Mouse (Mus musculus) intestine, postnatal 0 days (tissue): ENCODE data around the gene Csrnp3. TPM values are rescaled to one million over a fixed set of nuclear protein-coding genes. Genes with fewer than 3 reads are reported as not detected.
"Not testable (repeated sequence)": the region's sequence is repeated elsewhere in the genome, so short reads cannot be mapped to it uniquely, and the experiment has no call there.

Experiments used
- ATAC-seq: fragments of 200-750 bp; cut with Nextera tagmentation; 2 replicates; pipeline ENCODE4 v1.8.0; 2017; ENCODE audit warnings: mild to moderate bottlenecking, moderate TSS enrichment, moderate library complexity
- H3K27ac ChIP-seq: fragments of 300-500 bp; sonication (generic); 2 replicates; pipeline ENCODE4 v1.5.1; 2014; ENCODE audit warnings: mild to moderate bottlenecking, low read depth, low read length, moderate library complexity
- H3K27me3 ChIP-seq: fragments of 300-500 bp; sonication (generic); replicated peaks from 2 replicates; pipeline ENCODE4 v1.6.1; 2014; ENCODE audit warnings: low read length, mixed read lengths; ENCODE audit not compliant: control insufficient read depth, insufficient read depth
- H3K36me3 ChIP-seq: fragments of 300-500 bp; sonication (generic); 2 replicates; pipeline ENCODE4 v1.6.1; 2014; ENCODE audit warnings: mild to moderate bottlenecking, moderate library complexity; ENCODE audit not compliant: control insufficient read depth, insufficient read depth
- H3K4me1 ChIP-seq: fragments of 300-500 bp; sonication (generic); replicated peaks from 2 replicates; pipeline ENCODE4 v1.6.1; 2014; ENCODE audit warnings: antibody characterized with exemption, low read length, mixed read lengths; ENCODE audit not compliant: control insufficient read depth, insufficient read depth
- H3K4me2 ChIP-seq: fragments of 300-500 bp; sonication (generic); replicated peaks from 2 replicates; pipeline ENCODE4 v1.6.1; 2014; ENCODE audit warnings: low read depth, mild to moderate bottlenecking, moderate library complexity
- H3K4me3 ChIP-seq: fragments of 300-500 bp; sonication (generic); 2 replicates; pipeline ENCODE4 v1.5.1; 2014; ENCODE audit warnings: low read depth, low read length
- H3K9ac ChIP-seq: fragments of 300-500 bp; sonication (generic); 2 replicates; pipeline ENCODE4 v1.6.1; 2014; ENCODE audit warnings: mild to moderate bottlenecking, low read depth, low read length
- H3K9me3 ChIP-seq: fragments of 300-500 bp; sonication (generic); 2 replicates; pipeline ENCODE4 v1.6.1; 2016; ENCODE audit warnings: mixed run types; ENCODE audit not compliant: control insufficient read depth
- CTCF ChIP-seq: sonication (generic); IDR thresholded peaks from 2 replicates; pipeline ENCODE4 v1.5.1; 2016; ENCODE audit warnings: low read depth, mild to moderate bottlenecking, control low read depth, antibody characterized with exemption, moderate library complexity
- WGBS: fragments of 180-500 bp; shearing (Covaris S2); extraction: QIAGEN DNeasy Blood & Tissue Kit; methylation state at CpG from one replicate; pipeline ENCODE4 v1.1.7; 2014; 5-methylcytosine and 5-hydroxymethylcytosine counted together
- polyA plus RNA-seq: library from polyadenylated mRNA; unstranded; fragments of >200 nt; fragmentation: Nextera tagmentation; extraction: Ambion mirVana; gene quantifications from 2 replicates; pipeline ENCODE4 v1.2.1, GENCODE M21; 2015

Csrnp3 gene
- 0.71 and 0.76 TPM in 2 replicates for polyA plus RNA-seq

DNA sequence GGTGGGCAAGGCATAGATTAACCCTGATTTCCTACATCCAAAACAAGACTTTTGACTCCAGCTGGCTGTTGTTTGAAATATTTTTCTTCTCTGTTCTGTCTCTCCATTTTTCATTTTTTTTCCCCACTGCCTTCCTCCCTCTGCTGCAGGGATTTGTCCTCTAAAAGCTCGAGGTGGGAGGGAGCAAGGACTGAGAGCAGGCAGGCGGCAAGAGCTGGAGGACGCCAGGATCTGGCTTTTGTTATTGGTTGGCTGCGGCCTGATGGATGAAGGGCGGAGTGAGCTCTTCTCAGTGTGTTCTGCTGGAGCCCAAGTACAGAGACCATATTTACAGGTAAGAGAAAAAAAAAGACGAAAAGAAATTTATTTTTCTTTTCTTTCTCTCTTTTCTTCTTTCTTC, at the start of gene Csrnp3:
TSS of gene Csrnp3 (plus strand) at position 217 of the 400 bp plus-strand sequence.
- peak within 1 kb of the TSS; percentile 55 for H3K4me2 ChIP-seq
- H3K4me3 ChIP-seq, result peak within 1 kb of the TSS; percentile 30
- no peak for ATAC-seq
- no peaks in the 10 kb centered on the region for H3K27me3 ChIP-seq
- H3K9ac ChIP-seq, result no peak within 1 kb of the TSS
- H3K9me3 ChIP-seq, result no peaks in the 10 kb centered on the region
- TF ChIP-seq CTCF, result no peak
- no peak within 1 kb of the TSS for H3K27ac ChIP-seq
- no peaks in the 10 kb centered on the region for H3K4me1 ChIP-seq
- 7% methylated on average over 6 of the region's 6 CpGs for WGBS
- H3K36me3 ChIP-seq, result no peaks in the 10 kb centered on the region

DNA sequence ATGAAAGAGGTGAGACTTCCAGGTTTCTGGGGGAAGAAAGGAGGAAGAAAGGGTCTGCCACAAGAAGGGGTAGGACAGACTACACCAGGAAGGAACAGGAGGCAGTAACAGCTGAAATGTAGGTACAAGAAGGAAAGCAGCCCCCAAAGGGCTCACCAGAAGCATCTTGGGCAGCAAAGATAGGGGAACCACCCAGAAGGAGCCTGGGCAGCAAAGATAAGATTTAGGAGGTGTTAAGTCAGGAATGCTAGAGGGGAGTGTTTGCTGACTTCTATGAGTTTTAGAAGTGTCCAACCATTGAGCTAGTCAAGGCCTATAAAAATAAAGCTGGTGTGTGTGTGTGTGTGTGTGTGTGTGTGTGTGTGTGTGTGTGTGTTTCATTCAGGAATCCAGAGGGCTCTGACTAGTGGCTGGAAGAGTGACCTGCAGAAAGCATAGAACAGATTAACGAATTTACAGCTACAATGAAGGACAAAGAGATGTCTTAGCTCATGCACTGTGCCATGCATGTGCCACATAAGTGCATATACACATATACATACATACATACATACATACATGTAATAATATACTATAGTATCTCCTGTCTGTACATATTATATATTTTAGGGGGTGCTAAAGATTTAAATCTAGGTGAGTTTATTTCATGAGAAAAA, 44.4 kb upstream of the Csrnp3 start:
- Histone ChIP-seq H3K27me3 (no peaks in the 10 kb centered on the region), H3K9me3 (no peaks in the 10 kb centered on the region), H3K4me2 (no peak overlapping the region), H3K9ac (no peak overlapping the region), H3K36me3 (no peaks in the 10 kb centered on the region), H3K27ac (no peak overlapping the region), H3K4me1 (no peaks in the 10 kb centered on the region), H3K4me3 (no peak overlapping the region)
- ATAC-seq, result no peak
- TF ChIP-seq CTCF, result no peak
- 71% methylated on average over 1 of the region's 1 CpGs for WGBS

DNA sequence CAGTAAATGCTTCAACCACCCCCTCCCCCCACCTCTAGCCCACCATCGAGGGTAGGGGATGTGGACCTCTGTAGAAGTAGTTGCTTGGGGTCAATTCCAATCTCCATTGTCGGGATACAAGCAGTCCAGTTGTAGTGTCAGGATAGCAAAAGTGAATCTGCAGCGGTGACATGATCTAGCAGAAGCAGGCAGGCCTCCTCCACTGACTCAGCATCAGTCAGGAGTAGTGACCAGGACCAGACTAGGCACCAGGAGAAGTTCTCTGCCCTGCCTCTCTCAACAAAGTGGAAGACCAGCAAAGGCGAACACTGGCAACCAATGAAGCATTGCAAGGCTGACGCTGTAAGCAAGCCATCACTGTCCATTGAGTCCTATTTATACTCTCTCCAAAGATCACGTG, 39.0 kb upstream of the Csrnp3 start:
- Histone ChIP-seq H3K9me3 (no peaks in the 10 kb centered on the region), H3K9ac (no peak overlapping the region), H3K36me3 (no peaks in the 10 kb centered on the region), H3K27ac (no peak overlapping the region), H3K4me1 (no peaks in the 10 kb centered on the region), H3K4me2 (no peak overlapping the region), H3K27me3 (no peaks in the 10 kb centered on the region), H3K4me3 (no peak overlapping the region)
- no peak for ATAC-seq
- 91% methylated on average over 6 of the region's 6 CpGs for WGBS
- no peak for TF ChIP-seq CTCF

DNA sequence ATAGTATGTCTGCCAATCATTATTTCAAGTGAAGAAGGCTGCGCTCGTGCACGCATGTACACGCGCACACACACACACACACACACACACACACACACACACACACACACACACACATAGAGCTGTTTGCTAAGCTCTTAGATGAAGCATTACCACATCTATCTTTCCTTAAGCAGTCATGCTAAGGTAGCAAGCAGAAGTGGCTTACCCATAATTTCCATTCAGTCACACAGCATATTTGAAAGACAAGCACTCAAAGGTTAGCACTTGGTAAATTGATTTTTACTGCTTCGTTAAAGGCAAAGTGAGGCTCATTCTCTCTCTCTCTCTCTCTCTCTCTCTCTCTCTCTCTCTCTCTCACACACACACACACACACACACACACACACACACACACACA, 34.4 kb upstream of the Csrnp3 start:
- not testable (repeated sequence) for H3K4me3 ChIP-seq, H3K9me3 ChIP-seq, H3K27me3 ChIP-seq, H3K4me2 ChIP-seq, H3K27ac ChIP-seq, ATAC-seq, H3K36me3 ChIP-seq, H3K9ac ChIP-seq, H3K4me1 ChIP-seq
- WGBS, result 94% methylated on average over 6 of the region's 6 CpGs

DNA sequence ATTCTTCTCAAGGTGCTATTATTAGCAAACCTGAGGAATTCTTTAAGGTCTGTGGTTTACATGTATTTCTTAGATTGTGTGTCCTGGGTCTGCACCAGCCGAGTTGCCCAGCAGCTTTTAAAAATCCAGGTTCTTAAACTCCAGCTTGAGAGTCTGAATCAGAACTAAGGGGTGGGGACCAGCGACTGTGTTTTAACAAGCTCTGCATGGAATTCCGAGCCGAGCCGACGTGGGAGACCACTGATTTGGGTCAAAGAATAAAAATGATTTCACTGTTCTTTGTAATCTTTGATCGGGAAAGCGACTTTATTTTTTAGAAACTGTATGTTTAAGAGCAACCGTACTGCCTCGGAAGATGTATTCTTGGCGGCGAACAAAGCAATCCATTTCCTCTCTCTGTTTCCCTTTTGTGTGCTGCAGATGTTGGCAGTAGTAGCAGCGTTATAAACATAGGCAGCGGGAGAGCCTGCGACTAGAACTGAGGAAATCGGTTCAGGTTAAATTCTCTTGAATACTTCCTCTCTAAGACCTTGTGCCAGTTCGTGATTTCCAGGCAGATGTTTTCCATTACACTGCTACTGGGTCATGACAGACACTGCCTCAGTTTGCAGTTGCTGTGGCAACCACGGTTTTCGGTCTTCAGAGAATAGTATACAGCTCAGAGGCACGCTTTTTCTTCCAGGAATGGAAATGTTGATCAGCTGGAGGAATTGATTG, 27.3 kb upstream of the Csrnp3 start:
- H3K36me3 ChIP-seq, result no peaks in the 10 kb centered on the region
- no peak overlapping the region for H3K9ac ChIP-seq
- H3K4me2 ChIP-seq, result peak overlapping the region; percentile 56
- 39% methylated on average over 20 of the region's 20 CpGs for WGBS
- H3K4me1 ChIP-seq, result no peaks in the 10 kb centered on the region
- no peaks in the 10 kb centered on the region for H3K27me3 ChIP-seq
- no peak overlapping the region for H3K27ac ChIP-seq
- H3K4me3 ChIP-seq, result peak overlapping the region; percentile 23
- TF ChIP-seq CTCF, result no peak
- no peaks in the 10 kb centered on the region for H3K9me3 ChIP-seq
- no peak for ATAC-seq

DNA sequence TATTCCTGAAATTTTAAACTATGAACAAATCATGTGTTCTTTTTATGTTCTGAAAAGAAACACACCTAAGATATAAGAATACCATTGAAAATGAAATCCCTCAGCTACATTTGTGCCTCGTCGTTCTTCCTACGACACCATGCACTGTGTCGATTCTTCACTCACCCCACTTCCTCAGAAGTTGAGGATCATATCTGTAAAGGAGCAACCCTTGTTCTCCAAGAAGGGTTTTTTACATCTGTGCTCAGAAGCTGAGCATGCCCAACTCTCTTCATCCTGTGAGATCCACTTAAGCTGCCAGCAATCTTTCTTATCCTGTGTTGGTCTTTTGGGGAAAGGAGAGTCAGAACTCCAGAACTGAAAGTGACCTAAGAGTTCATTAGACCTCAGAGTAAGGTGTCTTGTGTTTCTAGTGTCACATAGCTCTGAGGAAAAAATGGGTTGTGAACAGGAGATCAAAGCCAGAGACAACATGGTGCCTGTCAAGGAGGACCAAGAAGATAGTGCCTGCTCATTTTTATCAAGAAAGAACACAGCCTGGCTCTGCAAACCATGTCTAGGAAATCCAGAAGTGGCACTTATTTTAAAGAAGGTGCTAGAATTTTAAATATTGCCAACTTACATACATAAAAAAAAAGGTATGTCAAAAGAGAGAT, 25.3 kb upstream of the Csrnp3 start:
- H3K9me3 ChIP-seq, result no peaks in the 10 kb centered on the region
- WGBS, result 72% methylated on average over 4 of the region's 4 CpGs
- no peak for ATAC-seq
- TF ChIP-seq CTCF, result no peak
- H3K4me1 ChIP-seq, result no peaks in the 10 kb centered on the region
- H3K27me3 ChIP-seq, result no peaks in the 10 kb centered on the region
- H3K9ac ChIP-seq, result no peak overlapping the region
- no peak overlapping the region for H3K27ac ChIP-seq
- H3K4me3 ChIP-seq, result no peak overlapping the region
- H3K4me2 ChIP-seq, result no peak overlapping the region
- no peaks in the 10 kb centered on the region for H3K36me3 ChIP-seq
